Mouse (Mus musculus) heart, postnatal 0 days (tissue): ENCODE measurements around the gene Fam193b. TPM values are rescaled to one million over a fixed set of nuclear protein-coding genes. Genes with fewer than 3 reads are reported as not detected.

Source experiments
- ATAC-seq: fragments of 200-750 bp; cut with Nextera tagmentation; 2 replicates; pipeline ENCODE4 v1.8.0; 2017; ENCODE audit warnings: low read depth, moderate number of reproducible peaks, moderate library complexity; ENCODE audit not compliant: insufficient read depth
- DNase-seq: peaks from one replicate; pipeline ENCODE4 v3.0.0-alpha.2; 2016; ENCODE audit warnings: low spot score
- H3K27ac ChIP-seq: fragments of 300-500 bp; sonication (generic); 2 replicates; pipeline ENCODE4 v1.5.1; 2014; ENCODE audit warnings: low read depth, mild to moderate bottlenecking
- H3K27me3 ChIP-seq: fragments of 300-500 bp; sonication (generic); 2 replicates; pipeline ENCODE4 v1.6.1; 2014; ENCODE audit warnings: low read length, mixed read lengths; ENCODE audit not compliant: control insufficient read depth, insufficient read depth
- H3K36me3 ChIP-seq: fragments of 300-500 bp; sonication (generic); replicated peaks from 2 replicates; pipeline ENCODE4 v1.6.1; 2014; ENCODE audit warnings: low read length, mixed read lengths; ENCODE audit not compliant: control insufficient read depth, insufficient read depth
- H3K4me1 ChIP-seq: fragments of 300-500 bp; sonication (generic); 2 replicates; pipeline ENCODE4 v1.6.1; 2014; ENCODE audit warnings: antibody characterized with exemption; ENCODE audit not compliant: control insufficient read depth, insufficient read depth
- H3K4me2 ChIP-seq: fragments of 300-500 bp; sonication (generic); 2 replicates; pipeline ENCODE4 v1.6.1; 2014; ENCODE audit warnings: low read depth, mild to moderate bottlenecking, low read length, moderate library complexity
- H3K4me3 ChIP-seq: fragments of 300-500 bp; sonication (generic); 2 replicates; pipeline ENCODE4 v1.5.1; 2014; ENCODE audit warnings: low read depth, low read length
- H3K9ac ChIP-seq: fragments of 300-500 bp; sonication (generic); replicated peaks from 2 replicates; pipeline ENCODE4 v1.6.1; 2014; ENCODE audit warnings: low read depth, low read length, mixed read lengths
- H3K9me3 ChIP-seq: fragments of 300-500 bp; sonication (generic); replicated peaks from 2 replicates; pipeline ENCODE4 v1.6.1; 2016; ENCODE audit warnings: low read length; ENCODE audit not compliant: control insufficient read depth
- CTCF ChIP-seq: IDR thresholded peaks from 2 replicates; pipeline ENCODE4 v1.5.1; 2016; ENCODE audit warnings: antibody characterized with exemption, control low read depth, low read depth
- EP300 ChIP-seq: IDR thresholded peaks from 2 replicates; pipeline ENCODE4 v1.6.1; 2016; ENCODE audit warnings: antibody characterized with exemption, low read depth
- WGBS: fragments of 180-500 bp; shearing (Covaris S2); extraction: QIAGEN DNeasy Blood & Tissue Kit; methylation state at CpG from one replicate; pipeline ENCODE4 v1.1.7; 2014; 5-methylcytosine and 5-hydroxymethylcytosine counted together
- polyA plus RNA-seq: library from polyadenylated mRNA; unstranded; fragments of >200 nt; fragmentation: Nextera tagmentation; extraction: Ambion mirVana; gene quantifications from 2 replicates; pipeline ENCODE4 v1.2.1, GENCODE M21; 2015
- total RNA-seq: library from RNA; depleted of rRNA; stranded (reverse); fragments of >200 nt; gene quantifications from 2 replicates; pipeline ENCODE4 v1.2.3, GENCODE M21; 2014; ENCODE audit warnings: low replicate concordance

Gene Fam193b
- total and polyA plus RNA-seq, 2 experiments from 2014 or later: 10.3 to 17.7 TPM

DNA sequence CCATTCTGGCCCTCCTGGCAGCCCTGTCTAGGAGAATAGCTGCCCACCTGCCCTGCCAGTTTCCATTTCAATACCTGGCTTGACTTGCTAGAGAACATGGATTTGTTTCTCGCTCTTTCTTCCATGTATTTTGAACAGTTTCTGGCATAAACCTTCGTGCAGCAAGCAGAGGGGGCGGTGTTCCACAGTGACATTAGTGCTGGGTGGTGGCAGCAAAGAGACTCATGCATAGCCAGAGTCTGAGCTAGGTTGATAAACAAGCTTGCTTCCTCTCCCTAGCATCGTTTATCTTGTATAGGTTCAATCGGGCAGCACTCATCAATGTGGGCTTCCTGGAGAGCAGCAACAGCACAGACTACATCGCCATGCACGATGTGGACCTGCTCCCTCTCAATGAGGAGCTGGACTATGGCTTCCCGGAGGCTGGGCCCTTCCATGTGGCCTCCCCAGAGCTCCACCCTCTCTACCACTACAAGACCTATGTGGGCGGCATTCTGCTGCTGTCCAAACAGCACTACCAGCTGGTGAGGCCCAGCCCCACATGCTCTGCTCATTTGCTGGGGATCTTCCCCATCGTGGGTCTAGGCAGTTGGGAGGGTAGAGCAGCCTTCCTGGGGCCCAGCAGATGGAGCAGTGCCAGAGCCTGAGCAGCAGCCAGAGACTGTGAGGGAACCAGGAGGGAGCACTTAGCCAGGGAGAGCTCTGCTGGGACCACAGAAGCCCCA lies 36.1 kb upstream of the Fam193b start:
- H3K4me1 ChIP-seq: no peaks in the 10 kb centered on the region
- H3K4me3 ChIP-seq: no peak overlapping the region
- no peaks in the 10 kb centered on the region for H3K27me3 ChIP-seq
- no peak overlapping the region for H3K4me2 ChIP-seq
- no peaks in the 10 kb centered on the region for H3K9me3 ChIP-seq
- TF ChIP-seq EP300 (no peak), CTCF (no peak)
- DNase-seq (no peak), ATAC-seq (no peak)
- no peak overlapping the region for H3K27ac ChIP-seq
- H3K36me3 ChIP-seq: peaks cover 47% of the 10 kb centered on the region
- H3K9ac ChIP-seq: no peak overlapping the region
- WGBS: 76% methylated on average over 10 of the region's 10 CpGs

DNA sequence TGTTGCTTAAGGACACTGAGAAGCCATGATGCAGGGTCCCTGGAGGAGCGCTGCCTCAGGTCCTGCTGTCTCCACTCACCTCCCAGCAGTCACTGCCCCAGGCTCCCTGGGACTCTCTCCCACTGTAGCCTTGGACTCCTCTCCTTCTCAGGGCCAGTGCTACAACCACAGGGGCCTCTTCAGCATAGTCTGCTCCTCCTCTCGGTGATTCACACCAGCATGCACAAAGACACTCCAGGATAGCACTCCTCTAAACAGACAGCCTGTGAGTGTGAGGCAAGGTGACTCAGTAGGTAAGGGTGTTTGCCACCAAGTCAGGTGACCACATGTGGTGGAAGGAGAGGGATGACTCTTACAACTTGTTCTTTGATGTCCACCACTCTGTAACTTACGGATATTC lies 33.7 kb upstream of the Fam193b start:
- DNase-seq (no peak), ATAC-seq (no peak)
- no peak overlapping the region for H3K27ac ChIP-seq
- no peaks in the 10 kb centered on the region for H3K27me3 ChIP-seq
- no peaks in the 10 kb centered on the region for H3K9me3 ChIP-seq
- TF ChIP-seq EP300 (no peak), CTCF (no peak)
- WGBS: 87% methylated on average over 3 of the region's 3 CpGs
- peaks cover 44% of the 10 kb centered on the region for H3K36me3 ChIP-seq
- H3K9ac ChIP-seq: no peak overlapping the region
- no peak overlapping the region for H3K4me3 ChIP-seq
- H3K4me1 ChIP-seq: peaks cover 7% of the 10 kb centered on the region
- no peak overlapping the region for H3K4me2 ChIP-seq

DNA sequence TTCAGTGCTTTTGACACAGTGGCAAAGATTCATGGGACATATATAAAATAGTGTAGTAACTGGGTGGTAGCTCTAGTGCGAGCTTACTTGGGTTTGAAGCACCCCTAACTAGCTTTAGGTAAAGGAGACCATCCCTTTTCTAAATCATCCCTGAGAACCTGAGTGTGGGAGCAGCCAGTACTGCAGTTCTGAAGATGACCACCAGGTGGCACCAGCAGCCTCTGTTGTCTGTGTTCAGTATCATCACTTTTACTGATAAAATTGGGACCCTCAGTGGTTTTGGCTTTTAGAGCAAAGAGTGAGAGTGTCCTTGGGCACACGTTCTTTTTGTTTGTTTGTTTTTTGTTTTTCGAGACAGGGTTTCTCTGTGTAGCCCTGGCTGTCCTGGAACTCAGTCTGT lies 30.7 kb upstream of the Fam193b start:
- Histone ChIP-seq H3K9ac (no peak overlapping the region), H3K4me1 (peaks cover 11% of the 10 kb centered on the region), H3K4me3 (no peak overlapping the region; the same call in 1 of the 2 replicates), H3K27me3 (no peaks in the 10 kb centered on the region), H3K27ac (no peak overlapping the region), H3K9me3 (no peaks in the 10 kb centered on the region), H3K4me2 (no peak overlapping the region), H3K36me3 (peaks cover 26% of the 10 kb centered on the region)
- 3% methylated on average over 3 of the region's 3 CpGs for WGBS
- TF ChIP-seq CTCF (peak; percentile 87), EP300 (no peak)
- ATAC-seq (no peak), DNase-seq (peak; percentile 56)

DNA sequence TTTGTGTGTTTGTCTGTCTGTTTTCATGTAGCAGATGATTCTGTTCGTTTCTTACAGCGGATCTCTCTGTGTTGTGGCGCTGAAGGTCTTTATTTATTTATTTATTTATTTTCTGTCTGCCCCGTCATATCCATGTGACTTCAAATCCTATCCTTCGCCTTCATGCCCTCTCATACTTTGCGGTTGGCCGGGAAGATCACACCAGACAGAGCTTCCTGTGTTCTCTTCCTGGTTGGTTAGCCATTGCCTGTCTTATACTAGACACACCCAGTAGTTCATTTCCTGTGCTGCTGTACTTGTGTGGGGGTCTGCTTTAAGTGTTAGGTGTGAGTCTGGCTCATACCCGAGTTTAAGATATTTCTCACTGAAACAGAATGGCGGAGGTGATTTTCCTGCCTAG lies 29.7 kb upstream of the Fam193b start:
- H3K9ac ChIP-seq: peak overlapping the region; percentile 80
- H3K4me3 ChIP-seq: peak overlapping the region; percentile 88
- TF ChIP-seq CTCF (no peak), EP300 (no peak)
- peak overlapping the region; percentile 92 for H3K4me2 ChIP-seq
- DNase-seq: no peak
- WGBS: 14% methylated on average over 9 of the region's 9 CpGs
- H3K36me3 ChIP-seq: peaks cover 30% of the 10 kb centered on the region
- no peaks in the 10 kb centered on the region for H3K9me3 ChIP-seq
- no peaks in the 10 kb centered on the region for H3K27me3 ChIP-seq
- H3K4me1 ChIP-seq: peaks cover 11% of the 10 kb centered on the region
- no peak overlapping the region for H3K27ac ChIP-seq
- ATAC-seq: no peak

DNA sequence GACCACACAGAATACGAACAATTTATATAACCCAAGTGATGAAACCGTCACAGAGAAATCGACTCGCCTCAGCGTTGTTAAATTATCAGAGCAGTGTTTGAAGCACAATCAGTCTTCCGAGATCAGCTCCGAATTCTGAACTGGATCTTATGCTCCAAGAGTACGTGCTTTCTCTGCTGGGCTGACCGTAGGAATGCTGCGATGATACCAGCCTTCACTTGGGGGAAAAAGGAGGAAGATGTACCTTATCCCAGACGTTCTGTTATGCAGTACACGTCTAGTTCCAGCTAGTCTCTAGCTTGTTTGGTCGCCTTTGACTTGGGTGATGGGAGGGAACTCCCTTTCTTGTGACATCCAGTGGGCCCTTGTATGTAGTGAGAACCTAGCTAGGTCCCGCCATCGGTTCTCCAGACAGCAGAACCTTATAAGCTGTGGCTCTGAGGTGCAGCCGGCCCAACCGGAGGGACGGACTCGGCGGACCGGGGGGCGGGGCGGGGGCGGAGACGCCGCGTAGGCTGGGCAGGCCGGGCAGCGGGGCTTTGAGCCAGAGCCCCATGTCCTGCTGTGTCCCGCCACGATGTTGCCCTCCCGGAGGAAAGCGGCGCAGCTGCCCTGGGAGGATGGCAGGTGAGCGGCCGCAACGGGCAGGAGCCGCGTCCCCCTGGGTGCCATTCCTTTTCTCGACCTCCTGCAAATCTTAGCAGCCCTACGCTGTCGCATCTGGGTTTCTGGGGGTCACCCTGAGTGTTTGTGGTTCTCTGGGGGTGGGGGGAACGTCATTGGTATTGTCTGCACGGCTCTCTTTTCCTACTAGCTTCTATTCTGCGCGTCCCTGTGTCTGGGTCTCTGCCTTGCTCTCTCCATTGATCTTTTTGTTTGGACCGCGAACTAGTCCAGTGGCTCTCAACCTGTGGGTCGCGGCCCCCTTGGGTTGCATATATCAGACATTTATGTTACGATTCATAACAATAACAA lies 28.9 kb upstream of the Fam193b start, which contains the start of gene B4galt7:
TSS of gene B4galt7 (plus strand) at position 331 of the 975 bp plus-strand sequence.
- Histone ChIP-seq H3K4me1 (peaks cover 11% of the 10 kb centered on the region), H3K36me3 (peaks cover 35% of the 10 kb centered on the region), H3K4me2 (peak within 1 kb of the TSS; percentile 92), H3K9ac (peak within 1 kb of the TSS; percentile 80), H3K27me3 (no peaks in the 10 kb centered on the region), H3K9me3 (no peaks in the 10 kb centered on the region), H3K4me3 (peak within 1 kb of the TSS; percentile 88), H3K27ac (peak within 1 kb of the TSS; percentile 68)
- 8% methylated on average over 50 of the region's 51 CpGs for WGBS
- DNase-seq (peak; percentile 74), ATAC-seq (peak; percentile 91)
- TF ChIP-seq CTCF (no peak), EP300 (no peak)
